Mouse (Mus musculus) heart, adult 18-20 months (tissue): ENCODE measurements around the gene Scn3a. TPM values are rescaled to one million over a fixed set of nuclear protein-coding genes. Genes with fewer than 3 reads are reported as not detected.
A peak's percentile ranks its signal among the peaks of the same experiment; 100 is the strongest.

Experiments used
- DNase-seq, 2 experiments: peaks; one replicate each; pipeline ENCODE4 v3.0.0; 2021 to 2022; ENCODE audit warnings: mixed read lengths in 1 of 2
- long read RNA-seq, 2 experiments: library from polyadenylated mRNA; stranded (forward); transcript quantifications; one replicate each; pipeline ENCODE4 v2.0.0; 2021
- total RNA-seq, 2 experiments: library from RNA; stranded (reverse); gene quantifications; 2 replicates each; pipeline ENCODE4 v1.2.3; 2021

The Scn3a gene
- total RNA-seq, result 1 to 10 TPM; 1.0 to 1.1 TPM
- long read RNA-seq, experiment 1, partial matches to known transcripts, result 0 of 1 reads
- long read RNA-seq, experiment 1, other reads (novel, unspliced or antisense), result 1 of 1 reads
- long read RNA-seq, experiment 2, result 0 reads

GRCm38 (mm10) chr2:65566793-65567787, at the start of gene Scn3a:
Gene Scn3a, minus strand, starts transcription at chr2:65567627.
- DNase-seq, result peak; percentile 13 to 70

- no peak for DNase-seq
Observed at GRCm38 (mm10) chr2:65611887-65612286, 44.5 kb upstream of the Scn3a start.

GRCm38 (mm10) chr2:65607813-65608212, 40.4 kb upstream of the Scn3a start:
- DNase-seq, result no peak

GRCm38 (mm10) chr2:65587679-65588078, 20.3 kb upstream of the Scn3a start:
- no peak for DNase-seq

- no peak for DNase-seq
Observed at GRCm38 (mm10) chr2:65567925-65568324, 498 bp upstream of the Scn3a start.

GRCm38 (mm10) chr2:65563898-65564297, 3.5 kb downstream of the Scn3a start:
- no peak for DNase-seq

GRCm38 (mm10) chr2:65557719-65558118, 9.7 kb downstream of the Scn3a start:
- no peak for DNase-seq

GRCm38 (mm10) chr2:65554662-65555061, 12.8 kb downstream of the Scn3a start:
- DNase-seq, result no peak

- no peak for DNase-seq
Observed at GRCm38 (mm10) chr2:65553473-65553872, 14.0 kb downstream of the Scn3a start.

GRCm38 (mm10) chr2:65552727-65553126, 14.7 kb downstream of the Scn3a start:
- no peak for DNase-seq

GRCm38 (mm10) chr2:65552222-65552621, 15.2 kb downstream of the Scn3a start:
- DNase-seq, result no peak

- DNase-seq, result no peak
Observed at GRCm38 (mm10) chr2:65551736-65552135, 15.7 kb downstream of the Scn3a start.

- no peak for DNase-seq
Observed at GRCm38 (mm10) chr2:65550564-65550963, 16.9 kb downstream of the Scn3a start.

- DNase-seq, result no peak
Observed at GRCm38 (mm10) chr2:65548665-65549064, 18.8 kb downstream of the Scn3a start.

- no peak for DNase-seq
Observed at GRCm38 (mm10) chr2:65547341-65547740, 20.1 kb downstream of the Scn3a start.

- DNase-seq, result no peak
Observed at GRCm38 (mm10) chr2:65542906-65543592, 24.4 kb downstream of the Scn3a start.

GRCm38 (mm10) chr2:65541781-65542180, 25.6 kb downstream of the Scn3a start:
- no peak for DNase-seq

- DNase-seq, result no peak
Observed at GRCm38 (mm10) chr2:65538436-65538835, 29.0 kb downstream of the Scn3a start.

- no peak for DNase-seq
Observed at GRCm38 (mm10) chr2:65532127-65532854, 35.1 kb downstream of the Scn3a start.

GRCm38 (mm10) chr2:65529148-65529547, 38.3 kb downstream of the Scn3a start:
- DNase-seq, result no peak

GRCm38 (mm10) chr2:65516703-65517102, 50.7 kb downstream of the Scn3a start:
- no peak for DNase-seq

- no peak for DNase-seq
Observed at GRCm38 (mm10) chr2:65508217-65508616, 59.2 kb downstream of the Scn3a start.
